Mouse (Mus musculus): ENCODE measurements around the gene Prr29. TPM values are rescaled to one million over a fixed set of nuclear protein-coding genes. Genes with fewer than 3 reads are reported as not detected.

Gene Prr29
- total RNA-seq, 2 experiments from 2014 or later: 11.8 to 13.1 TPM

- intact Hi-C loops (cut with DNase I; ENCODE audit: low total_unique reads): no loop called here
- no peak for DNase-seq
Observed at GRCm38 (mm10) chr11:106351941-106352340, 13.3 kb upstream of the Prr29 start.

- intact Hi-C loops (cut with DNase I; ENCODE audit: low total_unique reads): no loop called here
- DNase-seq: no peak
Observed at GRCm38 (mm10) chr11:106353188-106353587, 12.1 kb upstream of the Prr29 start, which contains the start of gene Scn4a. TSS of gene Scn4a (minus strand) at chr11:106353288.

GRCm38 (mm10) chr11:106354181-106354580 lies 11.1 kb upstream of the Prr29 start:
- no peak for DNase-seq
- intact Hi-C loops (cut with DNase I; ENCODE audit: low total_unique reads): no loop called here

GRCm38 (mm10) chr11:106355382-106356128 lies 9.7 kb upstream of the Prr29 start:
- intact Hi-C loops (cut with DNase I; ENCODE audit: low total_unique reads): no loop called here
- DNase-seq: peak; percentile 48

- intact Hi-C loops (cut with DNase I; ENCODE audit: low total_unique reads): no loop called here
- no peak for DNase-seq
Observed at GRCm38 (mm10) chr11:106359350-106359749, 5.9 kb upstream of the Prr29 start.

GRCm38 (mm10) chr11:106364712-106365111 lies 560 bp upstream of the Prr29 start:
- DNase-seq: peak; percentile 75
- intact Hi-C loops (cut with DNase I; ENCODE audit: low total_unique reads): no loop called here

GRCm38 (mm10) chr11:106366316-106366715 lies 1.0 kb downstream of the Prr29 start:
- DNase-seq: peak; percentile 85
- intact Hi-C loops (cut with DNase I; ENCODE audit: low total_unique reads): loop anchor here (2.0 kb wide), 1 partner anchor 64 kb away; no protein-coding TSS in a partner anchor

GRCm38 (mm10) chr11:106373998-106374397 lies 8.7 kb downstream of the Prr29 start:
- DNase-seq: no peak
- intact Hi-C loops (cut with DNase I; ENCODE audit: low total_unique reads): no loop called here

GRCm38 (mm10) chr11:106374559-106374958 lies 9.3 kb downstream of the Prr29 start:
- intact Hi-C loops (cut with DNase I; ENCODE audit: low total_unique reads): no loop called here

GRCm38 (mm10) chr11:106374979-106375378 lies 9.7 kb downstream of the Prr29 start:
- DNase-seq: no peak
- intact Hi-C loops (cut with DNase I; ENCODE audit: low total_unique reads): no loop called here

More at GRCm38 (mm10) chr11:106374559-106374958, 9.3 kb downstream of the Prr29 start:
- no peak for DNase-seq

- intact Hi-C loops (cut with DNase I; ENCODE audit: low total_unique reads): no loop called here
Observed at GRCm38 (mm10) chr11:106381011-106381410, 15.7 kb downstream of the Prr29 start.

GRCm38 (mm10) chr11:106381883-106382282 lies 16.6 kb downstream of the Prr29 start:
- intact Hi-C loops (cut with DNase I; ENCODE audit: low total_unique reads): no loop called here
- no peak for DNase-seq

More at GRCm38 (mm10) chr11:106381011-106381410, 15.7 kb downstream of the Prr29 start:
- no peak for DNase-seq

GRCm38 (mm10) chr11:106382424-106382823 lies 17.2 kb downstream of the Prr29 start:
- intact Hi-C loops (cut with DNase I; ENCODE audit: low total_unique reads): no loop called here

GRCm38 (mm10) chr11:106383051-106383790 lies 17.9 kb downstream of the Prr29 start:
- no peak for DNase-seq
- intact Hi-C loops (cut with DNase I; ENCODE audit: low total_unique reads): no loop called here

More at GRCm38 (mm10) chr11:106382424-106382823, 17.2 kb downstream of the Prr29 start:
- DNase-seq: no peak

- intact Hi-C loops (cut with DNase I; ENCODE audit: low total_unique reads): no loop called here
- no peak for DNase-seq
Observed at GRCm38 (mm10) chr11:106386409-106386808, 21.1 kb downstream of the Prr29 start.

GRCm38 (mm10) chr11:106387020-106387419 lies 21.7 kb downstream of the Prr29 start:
- DNase-seq: no peak
- intact Hi-C loops (cut with DNase I; ENCODE audit: low total_unique reads): no loop called here

- intact Hi-C loops (cut with DNase I; ENCODE audit: low total_unique reads): no loop called here
- DNase-seq: no peak
Observed at GRCm38 (mm10) chr11:106387791-106388216, 22.5 kb downstream of the Prr29 start, which contains the start of gene Icam2. TSS of gene Icam2 (minus strand) at chr11:106388075.

- DNase-seq: no peak
- intact Hi-C loops (cut with DNase I; ENCODE audit: low total_unique reads): loop anchor here (5.0 kb wide), 1 partner anchor 87 kb away; the partner anchor contains the start of gene Gh
Observed at GRCm38 (mm10) chr11:106389611-106390010, 24.3 kb downstream of the Prr29 start.

- DNase-seq: no peak
- intact Hi-C loops (cut with DNase I; ENCODE audit: low total_unique reads): loop anchor here (5.0 kb wide), 1 partner anchor 88 kb away; the partner anchor contains the start of gene Gh
Observed at GRCm38 (mm10) chr11:106390757-106391156, 25.5 kb downstream of the Prr29 start.

- intact Hi-C loops (cut with DNase I; ENCODE audit: low total_unique reads): loop anchor here (5.0 kb wide), 1 partner anchor 89 kb away; the partner anchor contains the start of gene Gh
- DNase-seq: peak; percentile 60
Observed at GRCm38 (mm10) chr11:106391546-106392188, 26.4 kb downstream of the Prr29 start.

Data from gastrocnemius, postnatal 14 days (tissue).